Mouse (Mus musculus) kidney, postnatal 0 days (tissue): ENCODE measurements around the gene Lexm. TPM values are rescaled to one million over a fixed set of nuclear protein-coding genes. Genes with fewer than 3 reads are reported as not detected.

Source experiments
- ATAC-seq: fragments of 200-750 bp; cut with Nextera tagmentation; replicated peaks from 2 replicates; pipeline ENCODE4 v1.8.0; 2017; ENCODE audit warnings: low read depth, moderate number of reproducible peaks, moderate TSS enrichment, moderate library complexity; ENCODE audit not compliant: low FRiP score
- DNase-seq: peaks from one replicate; pipeline ENCODE4 v3.0.0-alpha.2; 2016; ENCODE audit warnings: low spot score
- H3K27ac ChIP-seq: fragments of 300-500 bp; sonication (generic); 2 replicates; pipeline ENCODE4 v1.5.1; 2014; ENCODE audit warnings: mild to moderate bottlenecking
- H3K27me3 ChIP-seq: fragments of 300-500 bp; sonication (generic); 2 replicates; pipeline ENCODE4 v1.6.1; 2014; ENCODE audit warnings: low read length, mixed read lengths; ENCODE audit not compliant: insufficient read depth
- H3K36me3 ChIP-seq: fragments of 300-500 bp; sonication (generic); 2 replicates; pipeline ENCODE4 v1.6.1; 2014; ENCODE audit warnings: low read length, mixed read lengths; ENCODE audit not compliant: insufficient read depth
- H3K4me1 ChIP-seq: fragments of 300-500 bp; sonication (generic); replicated peaks from 2 replicates; pipeline ENCODE4 v1.6.1; 2014; ENCODE audit warnings: antibody characterized with exemption, low read length, mixed read lengths; ENCODE audit not compliant: insufficient read depth
- H3K4me2 ChIP-seq: fragments of 300-500 bp; sonication (generic); 2 replicates; pipeline ENCODE4 v1.6.1; 2014; ENCODE audit warnings: mild to moderate bottlenecking, low read length, moderate library complexity, mixed read lengths
- H3K4me3 ChIP-seq: fragments of 300-500 bp; sonication (generic); replicated peaks from 2 replicates; pipeline ENCODE4 v1.5.1; 2014; ENCODE audit warnings: low read depth, low read length
- H3K9ac ChIP-seq: fragments of 300-500 bp; sonication (generic); 2 replicates; pipeline ENCODE4 v1.6.1; 2014; ENCODE audit warnings: low read depth, low read length
- H3K9me3 ChIP-seq: fragments of 300-500 bp; sonication (generic); replicated peaks from 2 replicates; pipeline ENCODE4 v1.6.1; 2016; ENCODE audit warnings: low read length, inconsistent platforms, mixed read lengths
- CTCF ChIP-seq: IDR thresholded peaks from 2 replicates; pipeline ENCODE4 v1.5.1; 2016; ENCODE audit warnings: antibody characterized with exemption, low read depth, mild to moderate bottlenecking, moderate library complexity
- WGBS: fragments of 180-500 bp; shearing (Covaris S2); extraction: QIAGEN DNeasy Blood & Tissue Kit; methylation state at CpG from one replicate; pipeline ENCODE4 v1.1.7; 2014; 5-methylcytosine and 5-hydroxymethylcytosine counted together
- polyA plus RNA-seq: library from polyadenylated mRNA; unstranded; fragments of >200 nt; fragmentation: Nextera tagmentation; extraction: Ambion mirVana; gene quantifications from 2 replicates; pipeline ENCODE4 v1.2.1, GENCODE M21; 2015

Gene Lexm
- polyA plus RNA-seq, 1 experiment from 2014 or later, result not detected

GRCm38 (mm10) chr4:106569680-106570079 lies 47.4 kb downstream of the Lexm start:
- Histone ChIP-seq H3K4me2 (no peak overlapping the region), H3K9me3 (no peaks in the 10 kb centered on the region), H3K36me3 (peaks cover 30% of the 10 kb centered on the region; the same call in 1 of the 2 replicates), H3K4me3 (no peak overlapping the region), H3K9ac (no peak overlapping the region), H3K27me3 (no peaks in the 10 kb centered on the region), H3K4me1 (no peaks in the 10 kb centered on the region), H3K27ac (no peak overlapping the region)
- ATAC-seq (no peak), DNase-seq (no peak)
- WGBS, result 96% methylated on average over 4 of the region's 4 CpGs
- TF ChIP-seq CTCF, result no peak

- Histone ChIP-seq H3K36me3 (no peaks in the 10 kb centered on the region), H3K27ac (no peak overlapping the region), H3K27me3 (no peaks in the 10 kb centered on the region), H3K4me3 (no peak overlapping the region), H3K4me2 (no peak overlapping the region), H3K9me3 (no peaks in the 10 kb centered on the region), H3K9ac (no peak overlapping the region), H3K4me1 (0 out of 2 replicates have a peak, but pooled peaks cover 15% of the 10 kb centered on the region)
- DNase-seq (no peak), ATAC-seq (no peak)
- 88% methylated on average over 11 of the region's 11 CpGs for WGBS
- TF ChIP-seq CTCF, result no peak
Measured at GRCm38 (mm10) chr4:106564161-106564560, 52.9 kb downstream of the Lexm start.

GRCm38 (mm10) chr4:106562837-106563790 lies 53.9 kb downstream of the Lexm start:
- 0 out of 2 replicates have a peak, but pooled peaks cover 15% of the 10 kb centered on the region for H3K4me1 ChIP-seq
- peak overlapping the region; percentile 63; the same call in 1 of the 2 replicates for H3K4me3 ChIP-seq
- peak overlapping the region; percentile 88 for H3K4me2 ChIP-seq
- DNase-seq (peak; percentile 32), ATAC-seq (no peak)
- H3K36me3 ChIP-seq, result no peaks in the 10 kb centered on the region
- TF ChIP-seq CTCF, result no peak
- WGBS, result 48% methylated on average over 9 of the region's 9 CpGs
- H3K27ac ChIP-seq, result no peak overlapping the region
- H3K9ac ChIP-seq, result no peak overlapping the region
- H3K27me3 ChIP-seq, result no peaks in the 10 kb centered on the region
- H3K9me3 ChIP-seq, result no peaks in the 10 kb centered on the region

GRCm38 (mm10) chr4:106562006-106562405 lies 55.0 kb downstream of the Lexm start:
- ATAC-seq (no peak), DNase-seq (no peak)
- no peak overlapping the region for H3K27ac ChIP-seq
- peak overlapping the region; percentile 88 for H3K4me2 ChIP-seq
- H3K9ac ChIP-seq, result peak overlapping the region; percentile 69; the same call in 1 of the 2 replicates
- no peaks in the 10 kb centered on the region for H3K36me3 ChIP-seq
- no peaks in the 10 kb centered on the region for H3K9me3 ChIP-seq
- TF ChIP-seq CTCF, result no peak
- 13% methylated on average over 6 of the region's 6 CpGs for WGBS
- 0 out of 2 replicates have a peak, but pooled peaks cover 15% of the 10 kb centered on the region for H3K4me1 ChIP-seq
- no peaks in the 10 kb centered on the region for H3K27me3 ChIP-seq
- H3K4me3 ChIP-seq, result peak overlapping the region; percentile 63

- Histone ChIP-seq H3K27ac (peak within 1 kb of the TSS; percentile 77), H3K9ac (peak within 1 kb of the TSS; percentile 69), H3K4me3 (peak within 1 kb of the TSS; percentile 63), H3K36me3 (no peaks in the 10 kb centered on the region), H3K4me1 (0 out of 2 replicates have a peak, but pooled peaks cover 15% of the 10 kb centered on the region), H3K9me3 (no peaks in the 10 kb centered on the region), H3K27me3 (no peaks in the 10 kb centered on the region), H3K4me2 (peak within 1 kb of the TSS; percentile 88)
- WGBS, result under 1% methylated on average over 86 of the region's 89 CpGs
- DNase-seq, result peak; percentile 94
- no peak for TF ChIP-seq CTCF
- peak; percentile 94 for ATAC-seq
Measured at GRCm38 (mm10) chr4:106560846-106561781, 55.9 kb downstream of the Lexm start, which contains the start of gene Dhcr24. Gene Dhcr24, plus strand, starts transcription at chr4:106561038.
